Mouse (Mus musculus) heart, adult 11 months (tissue): ENCODE measurements around the gene Olfr351.

ENCODE experiments used
- DNase-seq: peaks from one replicate; pipeline ENCODE4 v3.0.0; 2022

Gene Olfr351

DNA sequence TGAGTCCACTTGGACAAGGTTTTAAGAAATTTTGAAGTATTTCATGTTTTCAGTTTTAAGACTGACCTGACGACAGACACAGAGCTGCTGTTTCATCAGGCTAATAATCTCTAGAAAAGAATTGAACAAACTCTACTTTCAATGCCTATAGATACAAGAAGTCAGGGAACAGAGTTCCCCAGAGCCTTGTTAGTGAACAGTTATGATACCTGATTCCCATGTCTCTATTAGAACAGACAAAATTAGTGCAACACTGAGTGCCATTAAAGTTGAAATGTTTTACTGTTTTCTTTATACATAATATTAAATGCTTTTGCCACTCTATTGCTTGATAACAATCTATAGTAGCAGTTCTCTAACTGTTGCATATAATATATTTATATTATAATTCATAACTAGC, at the start of gene Olfr351:
Gene Olfr351 (minus strand): TSS at position 101 of the 400 bp plus-strand sequence.
- DNase-seq, result no peak

DNA sequence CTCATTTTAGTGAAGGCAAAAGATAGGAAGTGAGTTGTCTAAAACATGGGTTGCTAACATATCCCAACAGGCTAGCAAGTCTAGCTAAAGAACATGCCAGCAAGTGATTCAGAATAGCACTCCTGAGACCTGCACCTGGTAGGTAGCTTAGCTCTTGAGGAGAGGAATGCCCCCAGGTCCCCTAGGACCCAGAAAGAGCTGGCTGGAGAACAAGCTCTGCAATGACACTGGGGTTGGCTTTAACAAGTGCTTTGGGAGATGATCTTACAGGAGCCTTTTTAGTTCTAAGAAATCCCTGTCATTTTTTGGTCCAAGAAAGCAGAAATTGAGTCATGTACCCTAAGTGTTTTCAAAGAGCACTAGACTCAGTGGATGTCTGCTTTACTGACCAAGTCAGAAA, 42.9 kb upstream of the Olfr351 start, which contains the start of gene Olfr354:
Gene Olfr354 (plus strand): TSS at position 301 of the 400 bp plus-strand sequence.
- DNase-seq, result no peak

DNA sequence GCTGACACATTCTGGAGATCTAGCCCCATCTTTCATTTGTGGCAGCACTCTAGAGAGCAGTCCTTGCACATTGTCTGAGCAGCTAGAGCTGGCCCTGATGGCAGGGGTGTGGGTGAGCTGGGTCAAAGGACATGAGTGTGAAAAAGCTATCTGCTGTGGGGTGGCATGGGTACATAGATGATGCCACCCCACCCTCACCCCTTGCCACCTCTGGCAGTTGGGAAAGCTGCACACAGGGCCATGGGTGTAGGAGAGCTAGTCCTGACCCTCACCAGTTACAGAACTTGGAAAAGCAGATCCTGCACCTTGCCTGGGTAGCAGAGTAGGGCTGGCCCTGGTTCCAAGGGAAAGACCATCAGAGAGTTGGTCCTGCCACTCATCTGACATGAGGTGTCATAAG, 34.7 kb upstream of the Olfr351 start:
- peak; percentile 85 for DNase-seq

DNA sequence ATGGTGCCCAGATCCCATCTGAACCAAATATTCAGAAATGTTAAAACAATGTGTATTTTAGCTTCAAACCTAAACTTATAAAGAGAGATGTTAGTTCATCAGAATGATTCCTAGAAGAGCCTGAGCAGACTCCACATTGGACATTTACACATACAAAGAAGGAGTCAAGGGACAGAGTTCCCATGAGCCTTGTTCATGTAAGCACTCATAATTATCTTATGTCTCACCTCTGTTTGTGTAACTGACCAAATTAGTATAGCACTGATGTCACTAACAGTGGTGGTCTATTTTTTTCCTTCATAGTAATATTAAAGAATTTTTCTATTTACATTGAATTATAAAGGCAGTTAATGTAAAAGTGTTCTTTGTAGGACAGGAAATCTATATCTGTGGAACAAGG, 30.4 kb upstream of the Olfr351 start, which contains the start of gene Olfr353:
Gene Olfr353 (minus strand): TSS at position 101 of the 400 bp plus-strand sequence.
- no peak for DNase-seq

DNA sequence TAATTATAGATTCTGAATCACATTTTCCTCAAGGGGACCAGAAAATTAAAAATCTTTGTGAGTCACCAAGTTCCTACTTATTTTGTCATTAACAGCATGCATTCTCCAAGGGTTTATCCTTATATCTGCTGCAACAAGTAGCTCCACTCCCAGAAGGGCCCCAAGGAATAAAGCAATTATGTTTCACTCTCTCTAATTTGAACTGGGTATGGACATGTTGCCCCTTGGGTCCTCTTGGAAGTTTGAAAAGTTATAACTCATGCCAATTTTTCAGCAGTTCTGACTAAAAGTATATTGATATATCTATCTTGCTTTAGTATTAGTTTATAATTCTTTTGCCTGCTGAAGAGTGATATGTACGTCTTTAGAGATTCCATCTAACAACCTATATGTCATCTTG, 5.7 kb upstream of the Olfr351 start, which contains the start of gene Olfr352:
Gene Olfr352 (plus strand): TSS at position 301 of the 400 bp plus-strand sequence.
- DNase-seq, result no peak

DNA sequence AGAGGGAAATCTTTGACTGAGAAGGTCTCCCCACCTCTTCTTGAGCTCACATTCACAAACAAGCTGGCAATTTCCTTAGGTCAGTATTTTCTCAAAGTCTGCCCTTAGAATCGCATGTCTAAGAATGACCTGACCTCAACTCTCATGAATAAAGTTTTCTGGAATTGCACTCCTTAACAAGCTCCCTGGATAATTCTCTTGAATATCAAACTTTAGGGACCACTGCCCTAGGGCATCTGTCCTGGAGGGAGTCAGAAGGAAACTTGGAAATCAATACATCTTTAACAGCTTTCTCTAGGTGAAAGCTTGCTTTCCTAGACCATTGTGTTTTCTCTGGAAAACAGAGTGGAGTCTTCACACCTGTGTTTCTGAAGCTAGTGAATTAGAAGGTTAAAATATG, 16.4 kb downstream of the Olfr351 start, which contains the start of gene Olfr350:
Gene Olfr350 (plus strand): TSS at position 301 of the 400 bp plus-strand sequence.
- no peak for DNase-seq

DNA sequence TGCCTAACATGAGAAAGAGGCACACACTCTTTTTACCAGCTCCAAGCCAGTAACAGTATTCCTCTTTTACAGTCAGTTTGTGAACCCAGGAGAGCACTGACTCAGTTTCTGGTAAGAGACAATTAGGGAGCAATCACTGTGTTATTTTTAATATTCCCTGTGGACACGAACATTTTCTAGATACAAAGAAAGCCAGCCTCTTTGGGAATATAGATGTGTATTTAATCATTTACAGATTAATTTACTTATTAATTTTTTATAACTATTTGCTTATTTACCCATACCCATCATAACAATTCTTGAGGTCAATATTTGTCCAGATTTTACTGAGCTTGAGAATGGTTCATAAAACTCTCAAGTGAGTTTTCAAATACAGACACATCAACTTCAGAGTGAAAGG, 45.5 kb downstream of the Olfr351 start, which contains the start of gene Olfr3:
Gene Olfr3 (minus strand): TSS at position 101 of the 400 bp plus-strand sequence.
- DNase-seq, result no peak
